Mouse (Mus musculus): ENCODE measurements around the gene Scarf2.

DNA sequence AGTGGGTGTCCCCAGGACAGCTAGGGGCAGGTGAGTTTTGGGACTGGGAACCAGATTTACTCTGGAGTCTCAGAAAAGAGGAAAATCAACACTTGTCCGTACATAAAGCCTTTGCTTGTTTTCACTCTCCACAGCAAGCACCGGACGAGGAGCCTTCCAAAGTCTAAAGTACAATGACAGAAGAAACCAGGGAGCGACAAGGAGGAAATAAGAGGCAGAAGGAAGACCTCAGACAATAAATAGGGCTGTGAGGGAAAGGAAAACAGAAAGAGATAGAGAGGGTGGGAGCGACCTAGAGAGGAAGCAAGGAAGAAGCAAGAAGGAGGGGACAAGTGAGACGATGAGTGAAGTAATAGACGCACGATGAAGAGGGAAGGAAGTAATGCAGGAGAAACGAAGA, 38.2 kb upstream of the Scarf2 start:
- TF ChIP-seq CTCF (IDR thresholded peaks at IDR 0.05; ENCODE audit: borderline replicate concordance, extremely low read depth, insufficient read depth, insufficient read length) (no peak), POLR2A (IDR thresholded peaks at IDR 0.05; ENCODE audit: borderline replicate concordance, extremely low read depth, insufficient read depth, insufficient read length, poor library complexity, severe bottlenecking) (no peak)
